Mouse (Mus musculus) left cerebral cortex, postnatal 14 days (tissue): ENCODE results near the gene Cyth2. TPM values are rescaled to one million over a fixed set of nuclear protein-coding genes. Genes with fewer than 3 reads are reported as not detected.

Experiments used
- DNase-seq, 2 experiments: peaks; one replicate each; pipeline ENCODE4 v3.0.0; 2021 to 2022; ENCODE audit warnings: low spot score in 2 of 2, mixed read lengths in 1 of 2
- intact Hi-C: fragments of 180-260 bp; cut with DNase I; formaldehyde crosslinking; loops from one replicate; pipeline ENCODE4 v1.15.1; 2025
- total RNA-seq, 2 experiments: library from RNA; stranded (reverse); gene quantifications; 2 replicates each; pipeline ENCODE4 v1.2.3; 2021

Cyth2 gene
- total RNA-seq, 2 experiments from 2014 or later: 227 to 229 TPM

DNA sequence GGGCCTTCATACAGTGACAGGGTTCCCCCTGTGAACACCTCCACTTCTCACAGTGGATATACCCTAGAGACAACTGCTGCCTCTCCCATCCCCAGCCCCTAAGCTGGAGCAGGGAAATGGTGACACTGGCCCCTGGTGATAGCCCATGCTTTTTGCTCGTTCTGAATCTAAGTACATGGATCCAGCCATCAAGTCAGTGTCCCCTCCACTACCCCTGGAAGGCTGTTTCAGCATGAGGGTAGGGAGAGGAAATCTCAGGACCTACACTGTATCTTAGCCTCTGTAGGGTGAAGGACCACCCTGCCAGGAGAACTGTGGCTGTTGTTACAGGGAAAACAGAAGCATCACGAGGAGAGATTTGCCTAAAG lies 1.6 kb upstream of the Cyth2 start:
- no peak for DNase-seq
- intact Hi-C loops: no loop called here

DNA sequence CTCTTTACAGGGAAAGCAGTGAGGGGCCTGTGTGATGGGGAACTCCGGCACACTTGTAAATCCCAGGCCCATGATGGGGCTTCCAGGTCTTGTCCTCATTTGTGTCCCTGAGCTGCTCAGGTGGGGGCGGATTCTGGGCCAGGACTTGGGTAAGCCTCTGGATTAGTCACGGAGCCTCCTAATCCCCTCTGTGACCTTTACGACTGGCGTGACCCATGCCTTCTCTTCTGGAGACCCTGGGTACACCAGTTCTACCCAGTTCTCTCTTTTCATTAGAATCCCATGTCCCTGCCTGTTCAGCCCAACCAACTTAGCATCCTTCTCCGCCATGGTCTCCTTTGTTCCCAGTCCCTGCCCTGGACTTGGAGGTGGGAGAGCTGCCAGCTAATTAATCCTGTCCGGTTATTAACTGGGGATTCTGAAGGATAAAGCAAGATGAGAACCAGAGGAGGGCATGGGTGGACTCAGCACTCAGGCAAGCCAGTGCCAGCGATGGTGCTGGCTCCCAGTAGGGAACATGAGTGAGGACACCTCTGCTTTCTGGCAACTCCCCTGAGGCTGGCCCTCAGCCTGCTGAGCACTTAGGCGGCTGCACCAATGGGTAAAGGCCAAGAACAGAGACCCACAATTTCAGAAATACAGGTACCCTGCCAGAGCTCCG lies 1.1 kb upstream of the Cyth2 start:
- DNase-seq: no peak
- intact Hi-C loops: no loop called here

- intact Hi-C loops: no loop called here
- DNase-seq: no peak
Measured at GRCm38 (mm10) chr7:45814841-45815240, 460 bp upstream of the Cyth2 start.

DNA sequence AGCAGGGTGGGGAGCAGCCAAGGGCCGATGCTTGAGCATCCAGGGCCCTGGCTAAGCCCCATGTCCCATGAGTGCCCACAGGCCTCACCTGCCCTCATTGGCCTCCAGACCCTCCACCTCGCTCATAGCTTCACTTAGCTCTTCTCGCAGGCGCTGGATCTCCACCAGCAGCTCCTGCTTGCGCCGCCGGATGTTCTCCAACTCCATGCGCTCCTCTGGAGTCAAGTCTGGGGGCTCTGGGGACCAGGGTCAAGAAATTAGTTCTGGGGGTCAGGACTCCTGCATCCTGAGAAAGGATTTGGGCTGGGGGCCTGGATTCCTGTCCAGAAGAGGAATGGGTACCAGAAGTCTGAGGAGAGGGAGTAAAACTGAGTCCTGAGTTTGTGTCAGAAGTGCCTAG lies 1.5 kb downstream of the Cyth2 start:
- no peak for DNase-seq
- intact Hi-C loops: no loop called here

DNA sequence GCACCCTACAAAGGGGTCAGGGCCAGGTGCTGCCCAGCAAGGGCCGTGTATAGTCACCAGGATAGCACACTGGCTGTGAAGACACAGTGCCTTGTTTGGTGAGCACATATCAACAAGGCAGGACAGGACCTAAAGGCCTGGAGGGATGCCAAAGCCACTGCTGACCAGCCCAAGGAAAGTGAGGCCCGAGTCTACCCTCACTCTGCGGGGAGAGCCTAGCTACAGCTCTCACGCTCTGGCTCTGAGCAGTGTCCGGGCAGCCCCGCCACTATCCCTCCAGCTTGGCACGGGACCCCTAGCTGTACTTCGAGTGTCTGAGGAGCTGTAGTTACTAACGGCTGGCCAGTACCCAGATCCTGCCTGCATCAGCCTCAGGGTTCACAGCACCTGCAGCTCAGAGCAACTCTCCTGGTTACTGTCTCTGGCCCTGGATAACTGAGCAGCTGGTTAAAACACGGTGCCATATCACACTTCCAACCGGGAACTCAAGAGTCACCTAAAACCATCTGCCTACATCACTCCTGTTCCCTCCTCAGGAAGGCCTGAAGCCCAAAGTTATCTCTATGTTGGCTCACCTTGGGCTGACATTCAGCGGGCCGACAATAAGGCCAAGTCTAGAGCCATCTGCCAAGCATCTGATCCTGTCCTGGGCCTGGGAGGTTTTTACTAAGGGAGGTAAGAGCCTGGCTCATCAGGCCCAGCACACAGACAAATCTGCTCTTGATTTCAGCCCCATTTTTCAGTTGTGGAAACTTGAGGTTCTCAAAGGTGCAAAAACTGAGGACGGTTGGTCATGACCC lies 4.9 kb downstream of the Cyth2 start:
- intact Hi-C loops: no loop called here
- DNase-seq: no peak

GRCm38 (mm10) chr7:45808471-45808870 lies 5.9 kb downstream of the Cyth2 start:
- intact Hi-C loops: no loop called here
- no peak for DNase-seq

DNA sequence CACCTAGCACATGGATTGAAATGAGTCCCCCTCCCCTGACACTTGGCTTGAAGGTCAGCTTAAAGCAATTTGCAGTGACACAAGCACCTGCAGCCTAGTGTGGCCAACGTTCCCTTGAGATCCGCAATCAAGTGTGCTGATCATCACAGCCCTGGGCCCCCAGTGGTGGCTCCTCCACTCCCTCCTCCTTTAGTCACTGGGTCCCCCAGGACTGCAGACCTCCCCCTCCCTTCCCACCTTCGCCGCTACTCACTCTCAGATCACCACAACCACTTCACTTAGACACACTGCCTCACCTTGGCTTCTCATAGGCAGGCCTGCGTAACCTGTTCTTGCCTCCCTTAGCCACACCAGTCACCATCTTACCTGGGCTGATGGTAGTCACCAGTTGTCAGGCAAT lies 8.4 kb downstream of the Cyth2 start:
- DNase-seq: no peak
- intact Hi-C loops: no loop called here

- intact Hi-C loops: no loop called here
- no peak for DNase-seq
Measured at GRCm38 (mm10) chr7:45802551-45802950, 11.8 kb downstream of the Cyth2 start.

- peak; percentile 95 to 96 for DNase-seq
- intact Hi-C loops: loop anchor here (1.0 kb wide), 1 partner anchor 62 kb away; no protein-coding TSS in a partner anchor
Measured at GRCm38 (mm10) chr7:45801348-45801747, 13.0 kb downstream of the Cyth2 start.

- no peak for DNase-seq
- intact Hi-C loops: loop anchor here (1.0 kb wide), 1 partner anchor 61 kb away; no protein-coding TSS in a partner anchor
Measured at GRCm38 (mm10) chr7:45800546-45801204, 13.7 kb downstream of the Cyth2 start.

DNA sequence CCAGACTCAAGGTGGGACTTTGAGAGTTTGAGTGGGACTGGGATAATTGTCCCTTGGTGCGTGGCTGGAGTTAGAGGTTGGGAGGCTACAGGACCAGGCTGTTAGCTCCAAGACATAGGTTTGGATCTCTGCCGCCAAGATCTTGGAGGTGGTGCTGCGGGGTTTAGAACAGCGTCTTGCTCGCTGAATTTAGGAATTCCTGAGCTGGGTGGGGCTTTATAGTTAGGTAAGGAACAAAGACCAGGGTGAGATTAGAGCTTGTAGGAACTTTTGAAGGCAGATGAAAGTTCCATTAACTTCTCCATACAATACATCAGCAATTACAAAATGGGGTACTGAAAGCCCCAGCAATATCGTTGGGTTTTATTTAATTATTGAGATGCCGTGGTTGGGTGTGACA lies 14.4 kb downstream of the Cyth2 start:
- intact Hi-C loops: no loop called here
- no peak for DNase-seq

- intact Hi-C loops: no loop called here
- DNase-seq: no peak
Measured at GRCm38 (mm10) chr7:45798931-45799330, 15.4 kb downstream of the Cyth2 start.

DNA sequence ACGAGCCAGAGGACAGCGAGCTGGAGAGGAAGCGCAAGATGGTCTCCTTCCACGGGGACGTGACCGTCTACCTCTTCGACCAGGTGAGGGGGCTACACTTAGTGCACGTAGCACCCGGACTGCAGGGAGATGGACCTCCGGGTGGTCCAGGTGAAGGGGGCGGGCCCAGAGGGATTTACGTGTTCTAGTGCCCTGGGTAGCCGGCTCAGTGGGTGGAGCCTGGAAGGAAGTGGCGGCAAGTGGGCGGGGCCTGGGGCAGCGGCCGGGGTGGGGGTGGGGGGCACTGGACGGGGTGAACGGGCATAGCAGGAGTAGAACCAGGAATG lies 15.9 kb downstream of the Cyth2 start:
- DNase-seq: no peak
- intact Hi-C loops: no loop called here

- DNase-seq: no peak
- intact Hi-C loops: no loop called here
Measured at GRCm38 (mm10) chr7:45797661-45798510, 16.5 kb downstream of the Cyth2 start.

GRCm38 (mm10) chr7:45796950-45797349 lies 17.4 kb downstream of the Cyth2 start:
- DNase-seq: no peak
- intact Hi-C loops: no loop called here

DNA sequence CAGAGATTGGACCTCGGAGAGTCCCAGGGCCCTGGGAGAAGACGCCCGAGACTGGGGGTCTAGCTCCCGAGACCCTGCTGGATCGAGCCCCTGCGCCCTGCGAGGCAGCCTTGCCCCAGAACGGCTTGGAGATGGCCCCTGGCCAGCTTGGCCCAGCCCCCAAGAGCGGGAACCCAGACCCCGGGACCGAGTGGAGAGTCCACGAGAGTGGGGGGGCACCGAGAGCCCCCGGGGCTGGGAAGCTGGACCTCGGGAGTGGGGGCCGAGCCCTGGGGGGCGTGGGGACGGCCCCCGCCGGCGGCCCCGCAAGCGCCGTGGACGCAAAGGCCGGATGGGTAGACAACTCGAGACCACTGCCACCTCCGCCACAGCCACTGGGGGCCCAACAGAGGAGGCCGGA lies 19.4 kb downstream of the Cyth2 start:
- intact Hi-C loops: no loop called here
- no peak for DNase-seq

DNA sequence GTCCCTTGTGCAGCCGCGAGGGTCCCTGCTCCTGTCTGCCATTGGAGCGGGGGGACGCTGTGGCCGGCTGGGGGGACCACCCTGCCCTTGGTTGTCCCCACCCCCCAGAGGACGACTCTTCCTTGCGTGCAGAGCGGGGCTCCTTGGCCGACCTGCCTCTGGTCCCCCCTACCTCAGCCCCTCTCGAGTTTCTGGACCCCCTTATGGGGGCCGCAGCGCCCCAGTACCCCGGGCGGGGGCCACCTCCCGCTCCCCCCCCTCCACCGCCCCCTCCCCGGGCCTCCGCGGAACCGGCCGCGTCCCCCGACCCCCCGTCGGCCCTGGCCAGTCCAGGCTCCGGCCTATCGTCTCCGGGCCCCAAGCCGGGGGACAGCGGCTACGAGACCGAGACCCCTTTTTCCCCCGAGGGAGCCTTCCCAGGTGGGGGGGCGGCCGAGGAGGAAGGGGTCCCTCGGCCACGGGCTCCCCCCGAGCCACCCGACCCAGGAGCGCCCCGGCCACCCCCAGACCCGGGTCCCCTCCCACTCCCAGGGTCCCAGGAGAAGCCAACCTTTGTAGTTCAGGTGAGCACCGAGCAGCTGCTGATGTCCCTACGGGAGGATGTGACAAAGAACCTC lies 20.3 kb downstream of the Cyth2 start:
- intact Hi-C loops: no loop called here
- no peak for DNase-seq

- DNase-seq: no peak
- intact Hi-C loops: no loop called here
Measured at GRCm38 (mm10) chr7:45793240-45793639, 21.1 kb downstream of the Cyth2 start.

GRCm38 (mm10) chr7:45791756-45792490 lies 22.5 kb downstream of the Cyth2 start:
- DNase-seq: peak in 1 of 2 experiments; percentile 39
- intact Hi-C loops: no loop called here
